Mouse (Mus musculus) testis, adult 2 months (tissue): ENCODE measurements at regions not wholly inside any gene's neighbourhood (a gene's known extent, or its start where the extent isn't known, plus 50 kb on each side); places are given as distances from the start of the nearest gene placed in this dataset.

Experiments
- H3K27ac ChIP-seq: fragments of 200-500 bp; 2 replicates; pipeline ENCODE4 v1.5.1; 2012; ENCODE audit warnings: low read depth, low read length; ENCODE audit not compliant: control insufficient read depth, insufficient read depth
- H3K27me3 ChIP-seq: fragments of 200-500 bp; 2 replicates; pipeline ENCODE4 v1.6.1; 2012; ENCODE audit warnings: mild to moderate bottlenecking, low read length, moderate library complexity; ENCODE audit not compliant: control insufficient read depth, insufficient read depth
- H3K36me3 ChIP-seq: fragments of 200-500 bp; 2 replicates; pipeline ENCODE4 v1.6.1; 2012; ENCODE audit warnings: mild to moderate bottlenecking, low read length; ENCODE audit not compliant: control insufficient read depth, insufficient read depth
- H3K4me1 ChIP-seq: fragments of 200-500 bp; 2 replicates; pipeline ENCODE4 v1.6.1; 2012; ENCODE audit warnings: low read length; ENCODE audit not compliant: control insufficient read depth, insufficient read depth
- H3K4me3 ChIP-seq: fragments of 200-500 bp; 2 replicates; pipeline ENCODE4 v1.5.1; 2012; ENCODE audit warnings: low read depth, mild to moderate bottlenecking, low read length, moderate library complexity, mixed read lengths; ENCODE audit not compliant: control insufficient read depth
- CTCF ChIP-seq: fragments of 200-500 bp; IDR thresholded peaks from 2 replicates; pipeline ENCODE4 v1.5.1; 2012; ENCODE audit warnings: low read depth, mild to moderate bottlenecking, inconsistent platforms, low read length, moderate library complexity; ENCODE audit not compliant: control insufficient read depth, insufficient read depth, insufficient replicate concordance
- POLR2A ChIP-seq: fragments of 200-500 bp; IDR thresholded peaks from 2 replicates; pipeline ENCODE4 v1.6.1; 2012; ENCODE audit warnings: low read depth, mild to moderate bottlenecking, inconsistent platforms, low read length, moderate library complexity; ENCODE audit not compliant: control insufficient read depth

DNA sequence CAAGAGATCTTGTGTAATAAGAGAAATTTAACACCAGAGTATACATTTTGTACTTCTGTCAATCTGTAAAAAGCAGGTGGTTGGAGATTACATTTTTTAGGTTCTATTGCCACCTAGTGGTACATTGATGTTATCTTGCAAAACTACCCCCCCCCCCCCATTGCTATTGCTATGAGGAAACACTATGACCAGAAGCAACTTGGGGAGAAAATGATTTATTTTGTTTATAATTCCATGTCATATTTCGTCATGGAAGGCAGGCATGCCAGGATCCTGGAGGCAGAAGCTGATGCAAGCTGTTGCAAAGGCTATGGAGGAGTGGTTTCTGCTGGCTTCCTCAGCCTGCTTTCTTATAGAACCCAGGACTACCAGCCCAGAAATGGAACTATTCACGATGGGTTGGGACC, 86.6 kb upstream of the Megf9 start:
- Histone ChIP-seq H3K36me3 (no peaks in the 10 kb centered on the region), H3K27ac (no peak overlapping the region), H3K4me1 (no peaks in the 10 kb centered on the region), H3K27me3 (no peaks in the 10 kb centered on the region), H3K4me3 (no peak overlapping the region)
- TF ChIP-seq POLR2A (no peak), CTCF (no peak)

DNA sequence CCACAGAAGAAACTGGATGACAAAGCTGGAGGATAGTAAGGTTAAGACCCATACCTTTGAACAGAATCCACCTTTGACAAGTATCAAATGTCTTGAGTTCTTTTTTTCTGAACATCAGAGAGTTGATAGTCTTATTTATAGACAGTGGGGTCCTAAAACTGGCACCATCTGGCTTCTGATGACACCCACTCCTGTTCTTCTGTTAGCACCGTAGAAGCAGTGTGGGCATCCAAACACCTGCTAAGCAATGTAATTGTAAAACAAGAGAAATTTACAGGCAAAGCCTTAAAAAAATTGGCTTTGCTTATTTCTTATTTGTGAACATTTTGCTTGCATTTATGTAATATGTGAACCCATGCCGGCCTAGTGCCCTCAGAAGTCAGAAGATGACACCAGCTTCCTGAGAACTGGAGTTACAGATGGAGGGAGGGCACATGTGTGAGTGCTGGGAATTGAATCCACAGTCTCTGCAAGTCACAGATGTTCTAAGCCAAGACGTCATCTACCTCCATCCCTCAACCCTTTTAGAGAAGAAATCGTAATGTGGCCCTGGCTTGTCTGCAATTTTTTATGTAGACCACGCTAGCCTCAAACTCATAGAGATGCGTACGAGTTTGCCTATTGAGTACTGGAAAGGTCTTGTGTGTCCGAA, 85.0 kb upstream of the Megf9 start:
- no peak overlapping the region for H3K27ac ChIP-seq
- no peak overlapping the region for H3K4me3 ChIP-seq
- no peaks in the 10 kb centered on the region for H3K27me3 ChIP-seq
- H3K4me1 ChIP-seq: no peaks in the 10 kb centered on the region
- H3K36me3 ChIP-seq: no peaks in the 10 kb centered on the region
- no peak for TF ChIP-seq POLR2A
- TF ChIP-seq CTCF: no peak

DNA sequence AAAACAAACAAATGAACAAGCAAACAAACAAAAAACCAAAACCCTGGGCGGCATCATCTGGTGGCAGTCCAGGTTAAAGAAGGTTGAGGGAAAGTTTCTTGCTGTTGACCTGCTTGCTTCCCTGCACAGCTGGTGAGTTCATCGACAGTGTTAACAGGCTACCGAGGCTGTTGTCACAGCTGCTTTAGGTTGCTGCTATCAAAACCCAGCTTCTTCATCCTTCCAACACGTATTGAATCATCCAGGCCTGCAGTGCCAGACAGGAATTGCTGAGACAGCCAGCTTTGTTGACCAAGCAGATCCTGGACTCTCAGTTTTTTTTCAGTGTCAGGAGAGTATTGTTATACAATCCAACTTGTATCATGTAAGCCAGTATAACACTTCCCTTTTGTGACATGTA, 81.0 kb upstream of the Megf9 start:
- Histone ChIP-seq H3K27ac (no peak overlapping the region), H3K4me1 (no peaks in the 10 kb centered on the region), H3K4me3 (peak overlapping the region; percentile 9; the same call in 1 of the 2 replicates), H3K27me3 (no peaks in the 10 kb centered on the region), H3K36me3 (no peaks in the 10 kb centered on the region)
- TF ChIP-seq POLR2A: no peak
- TF ChIP-seq CTCF: no peak

DNA sequence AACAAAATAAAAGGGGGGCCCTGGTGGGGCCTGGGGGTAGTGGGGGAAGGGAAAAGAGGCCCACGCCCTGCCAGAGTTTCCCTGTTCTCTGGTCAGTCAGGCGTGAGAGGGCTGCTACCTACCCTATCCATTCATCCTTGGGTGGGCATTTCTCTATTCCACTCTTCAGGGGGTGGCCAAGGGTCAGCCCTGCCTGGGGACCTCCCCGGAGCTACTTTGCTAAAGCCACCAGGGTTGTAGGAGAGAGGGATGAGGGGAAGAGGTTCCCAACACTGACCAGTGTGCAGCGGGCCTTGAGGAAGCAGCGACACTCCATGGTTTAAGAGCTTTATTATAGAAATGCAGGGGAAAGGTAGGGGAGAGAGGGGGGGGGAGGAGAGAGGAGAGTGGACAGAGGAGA, 79.6 kb upstream of the Megf9 start:
- Histone ChIP-seq H3K36me3 (no peaks in the 10 kb centered on the region), H3K27ac (no peak overlapping the region), H3K27me3 (no peaks in the 10 kb centered on the region), H3K4me3 (no peak overlapping the region), H3K4me1 (no peaks in the 10 kb centered on the region)
- TF ChIP-seq POLR2A (no peak), CTCF (no peak)

DNA sequence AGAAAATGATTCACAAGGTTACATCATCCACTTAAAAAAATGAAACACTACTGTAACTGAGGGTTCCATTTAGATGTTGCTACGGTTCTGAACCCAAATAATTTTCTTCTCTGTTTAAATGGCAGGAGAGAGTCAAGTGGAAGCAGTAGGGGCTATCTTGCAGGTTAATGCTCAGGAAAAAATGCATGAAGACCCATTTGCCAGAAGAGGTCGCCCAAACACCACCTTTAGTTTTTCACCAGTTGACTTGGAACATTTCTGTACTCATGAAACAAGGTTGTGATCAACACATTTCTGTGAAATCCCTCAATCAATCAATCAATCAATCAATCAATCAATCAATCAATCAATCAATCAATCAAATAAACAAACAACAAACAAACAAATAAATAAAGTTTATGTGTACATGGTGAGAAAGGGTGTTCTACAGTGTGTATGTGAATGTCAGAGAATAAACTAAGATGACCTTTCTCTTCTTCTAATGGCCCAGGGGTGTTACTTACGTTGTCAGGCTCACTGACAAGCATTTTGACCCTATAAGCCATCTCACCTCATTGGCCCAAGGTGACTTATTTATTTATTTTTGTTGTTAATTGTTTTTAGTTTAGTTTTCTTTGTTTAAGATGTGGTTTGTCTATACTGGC, 68.5 kb upstream of the Megf9 start:
- Histone ChIP-seq H3K27me3 (no peaks in the 10 kb centered on the region), H3K27ac (no peak overlapping the region), H3K36me3 (no peaks in the 10 kb centered on the region), H3K4me1 (no peaks in the 10 kb centered on the region), H3K4me3 (no peak overlapping the region)
- TF ChIP-seq CTCF (no peak), POLR2A (no peak)

DNA sequence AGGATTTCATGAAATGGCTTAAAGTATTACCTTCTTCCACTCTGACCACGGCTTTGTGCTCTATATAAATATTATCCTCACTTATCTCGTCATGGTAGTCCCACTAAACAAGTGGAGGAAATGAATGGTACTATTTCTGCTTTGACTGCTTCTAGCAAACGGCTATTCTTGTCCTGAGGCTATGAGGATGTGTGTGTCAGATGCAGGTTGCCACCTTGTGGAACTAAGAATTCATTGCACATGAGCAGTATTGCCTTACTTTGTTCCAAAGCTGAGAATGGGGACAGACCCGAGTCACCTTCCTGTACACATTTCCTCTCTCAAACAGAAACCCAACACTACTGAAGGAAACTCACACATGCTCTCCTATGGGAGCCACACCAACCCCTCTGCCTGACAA, 66.5 kb upstream of the Megf9 start:
- no peaks in the 10 kb centered on the region for H3K27me3 ChIP-seq
- no peaks in the 10 kb centered on the region for H3K4me1 ChIP-seq
- no peak overlapping the region for H3K27ac ChIP-seq
- H3K36me3 ChIP-seq: no peaks in the 10 kb centered on the region
- no peak overlapping the region for H3K4me3 ChIP-seq
- TF ChIP-seq POLR2A (no peak), CTCF (peak; percentile 16; the same call in 1 of the 2 replicates)
